Mouse (Mus musculus): ENCODE data around the gene Zkscan2. TPM values are rescaled to one million over a fixed set of nuclear protein-coding genes. Genes with fewer than 3 reads are reported as not detected.

Zkscan2 gene
- 5.3 and 5.4 TPM in 2 replicates for polyA plus RNA-seq (2016; fragmentation: Nextera tagmentation; extraction: Ambion mirVana)

DNA sequence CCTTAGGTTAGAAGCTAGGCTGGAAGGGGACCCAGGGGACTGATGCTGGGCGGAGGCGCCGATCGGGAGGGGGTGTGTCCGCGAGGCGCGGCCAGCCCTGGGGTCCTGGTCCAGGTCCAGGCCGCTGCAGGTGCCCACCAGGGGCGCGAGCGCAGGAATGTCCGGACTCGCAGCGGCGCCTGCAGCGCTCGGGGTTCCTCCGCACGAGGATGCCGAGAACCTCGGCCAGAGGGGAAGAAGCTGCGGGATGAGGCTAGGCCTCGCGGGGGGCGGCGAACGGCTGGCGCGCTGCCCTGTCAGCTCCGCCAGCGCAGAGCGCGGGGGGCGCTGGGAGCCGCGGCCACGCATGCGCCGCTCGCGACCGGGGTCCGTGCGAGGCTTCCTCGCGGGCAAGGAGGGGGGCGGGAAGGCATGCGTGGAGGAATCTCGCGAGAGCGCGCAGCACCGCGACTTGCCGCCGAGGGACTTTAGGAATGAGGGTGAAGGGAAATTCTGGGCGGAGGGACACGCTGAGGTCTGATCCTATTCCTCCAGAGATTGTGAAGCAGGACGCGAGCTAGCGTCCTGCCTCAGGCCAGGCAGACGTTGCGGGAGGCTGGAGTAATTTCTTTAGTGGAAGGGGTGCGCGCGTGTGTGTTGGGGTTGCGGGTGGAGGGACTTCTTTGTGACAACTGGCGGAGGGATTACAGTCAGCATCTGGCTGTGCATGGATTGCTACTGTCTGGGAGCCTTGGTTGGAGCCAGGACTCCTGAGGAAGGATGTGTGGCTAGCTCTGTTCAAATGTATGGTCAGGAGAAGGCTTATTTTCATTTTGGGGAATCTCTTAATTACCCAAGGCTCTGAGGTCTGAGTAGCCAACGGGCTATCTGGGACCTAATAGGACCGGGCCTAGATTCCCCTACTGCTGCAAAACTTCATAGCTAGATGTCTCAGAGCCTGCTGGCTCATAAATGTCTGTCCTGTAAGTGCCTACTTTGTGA, at the start of gene Zkscan2:
TSS of gene Zkscan2 (minus strand) at position 211 of the 981 bp plus-strand sequence.
- peak; percentile 88 for DNase-seq (ENCODE audit: low spot score)
- Histone ChIP-seq H3K36me3 (peaks cover 19% of the 10 kb centered on the region), H3K4me1 (replicated peaks) (peaks cover 27% of the 10 kb centered on the region), H3K4me3 (peak within 1 kb of the TSS; percentile 75), H3K9me3 (no peaks in the 10 kb centered on the region), H3K27me3 (ENCODE audit: insufficient read depth, poor library complexity, severe bottlenecking) (no peaks in the 10 kb centered on the region), H3K27ac (peak within 1 kb of the TSS; percentile 94)
- WGBS, result 2% methylated on average over 71 of the region's 71 CpGs

DNA sequence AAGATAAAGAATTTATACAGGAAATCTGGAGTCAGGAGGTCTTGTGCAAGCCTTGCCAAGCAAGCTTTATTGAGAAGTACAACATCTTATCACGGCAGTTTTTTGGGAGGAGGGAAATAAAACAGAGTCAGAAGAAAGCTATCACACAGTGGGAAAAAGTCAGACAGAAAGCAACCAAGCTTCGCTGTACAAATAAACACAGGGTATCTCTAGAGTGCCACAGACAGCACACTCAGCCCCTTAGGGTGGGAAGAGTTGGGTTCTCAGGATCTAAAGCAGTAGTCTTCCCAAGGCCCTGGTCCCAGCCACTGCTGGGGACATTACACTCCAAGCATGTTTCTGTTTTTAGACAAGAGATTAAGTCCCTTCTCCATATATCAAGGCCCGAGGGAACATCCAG, 28.9 kb upstream of the Zkscan2 start:
- no peaks in the 10 kb centered on the region for H3K36me3 ChIP-seq
- no peak overlapping the region for H3K27ac ChIP-seq
- no peak for DNase-seq (ENCODE audit: low spot score)
- peaks cover 8% of the 10 kb centered on the region for H3K4me1 ChIP-seq (replicated peaks)
- H3K9me3 ChIP-seq, result no peaks in the 10 kb centered on the region
- no peak overlapping the region for H3K4me3 ChIP-seq
- WGBS, result 80% methylated on average over 3 of the region's 3 CpGs
- no peaks in the 10 kb centered on the region for H3K27me3 ChIP-seq (ENCODE audit: insufficient read depth, poor library complexity, severe bottlenecking)

DNA sequence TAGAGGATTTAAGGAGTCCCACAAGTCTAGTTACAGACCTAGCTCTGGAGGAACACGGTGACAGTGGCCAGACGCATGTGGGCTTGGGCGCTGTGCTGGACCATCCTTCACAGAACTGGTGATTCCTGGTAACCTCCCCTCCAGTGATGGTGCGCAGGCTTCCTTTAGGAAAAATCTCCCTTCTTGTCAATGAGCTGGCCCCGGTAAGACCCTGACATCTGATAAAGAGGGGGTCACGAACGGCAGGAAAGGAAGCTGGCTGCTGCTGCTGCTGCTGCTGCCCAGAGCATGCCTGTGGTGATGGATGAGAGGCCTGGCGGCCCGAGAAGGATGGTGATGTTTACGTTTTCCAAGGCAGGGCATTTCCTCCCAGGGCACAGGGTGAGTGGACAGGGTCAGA, 25.5 kb upstream of the Zkscan2 start:
- 61% methylated on average over 10 of the region's 10 CpGs for WGBS
- Histone ChIP-seq H3K27ac (no peak overlapping the region), H3K4me1 (replicated peaks) (peaks cover 8% of the 10 kb centered on the region), H3K27me3 (ENCODE audit: insufficient read depth, poor library complexity, severe bottlenecking) (no peaks in the 10 kb centered on the region), H3K4me3 (no peak overlapping the region), H3K36me3 (no peaks in the 10 kb centered on the region), H3K9me3 (no peaks in the 10 kb centered on the region)
- DNase-seq (ENCODE audit: low spot score), result no peak

- Histone ChIP-seq H3K4me1 (replicated peaks) (peaks cover 8% of the 10 kb centered on the region), H3K27ac (no peak overlapping the region), H3K27me3 (ENCODE audit: insufficient read depth, poor library complexity, severe bottlenecking) (no peaks in the 10 kb centered on the region), H3K4me3 (no peak overlapping the region), H3K9me3 (no peaks in the 10 kb centered on the region), H3K36me3 (no peaks in the 10 kb centered on the region)
- DNase-seq (ENCODE audit: low spot score), result peak; percentile 79
- WGBS, result 28% methylated on average over 8 of the region's 8 CpGs
Measured at GRCm38 (mm10) chr7:123524218-123524861, 24.1 kb upstream of the Zkscan2 start.

- 84% methylated on average over 7 of the region's 7 CpGs for WGBS
- Histone ChIP-seq H3K27ac (no peak overlapping the region), H3K4me3 (no peak overlapping the region), H3K27me3 (ENCODE audit: insufficient read depth, poor library complexity, severe bottlenecking) (no peaks in the 10 kb centered on the region), H3K9me3 (peaks cover 27% of the 10 kb centered on the region), H3K36me3 (0 out of 2 replicates have a peak, but pooled peaks cover 3% of the 10 kb centered on the region), H3K4me1 (replicated peaks) (no peaks in the 10 kb centered on the region)
- no peak for DNase-seq (ENCODE audit: low spot score)
Measured at GRCm38 (mm10) chr7:123507946-123508345, 7.7 kb upstream of the Zkscan2 start.

GRCm38 (mm10) chr7:123503358-123503757, 3.1 kb upstream of the Zkscan2 start:
- Histone ChIP-seq H3K9me3 (peaks cover 26% of the 10 kb centered on the region), H3K36me3 (0 out of 2 replicates have a peak, but pooled peaks cover 2% of the 10 kb centered on the region), H3K27ac (no peak overlapping the region), H3K4me1 (replicated peaks) (peaks cover 27% of the 10 kb centered on the region), H3K4me3 (no peak overlapping the region), H3K27me3 (ENCODE audit: insufficient read depth, poor library complexity, severe bottlenecking) (no peaks in the 10 kb centered on the region)
- WGBS, result 39% methylated on average over 1 of the region's 1 CpGs
- DNase-seq (ENCODE audit: low spot score), result peak; percentile 34

GRCm38 (mm10) chr7:123499481-123500238, 589 bp downstream of the Zkscan2 start:
- Histone ChIP-seq H3K36me3 (peaks cover 28% of the 10 kb centered on the region), H3K4me1 (replicated peaks) (peaks cover 27% of the 10 kb centered on the region), H3K4me3 (peak overlapping the region; percentile 75), H3K27ac (peak overlapping the region; percentile 94), H3K9me3 (no peaks in the 10 kb centered on the region), H3K27me3 (ENCODE audit: insufficient read depth, poor library complexity, severe bottlenecking) (no peaks in the 10 kb centered on the region)
- WGBS, result 47% methylated on average over 19 of the region's 19 CpGs
- peak; percentile 17 for DNase-seq (ENCODE audit: low spot score)

- Histone ChIP-seq H3K4me1 (replicated peaks) (no peaks in the 10 kb centered on the region), H3K27ac (no peak overlapping the region), H3K4me3 (no peak overlapping the region), H3K9me3 (no peaks in the 10 kb centered on the region), H3K36me3 (peaks cover 31% of the 10 kb centered on the region), H3K27me3 (ENCODE audit: insufficient read depth, poor library complexity, severe bottlenecking) (no peaks in the 10 kb centered on the region)
- no peak for DNase-seq (ENCODE audit: low spot score)
- WGBS, result 90% methylated on average over 5 of the region's 5 CpGs
Measured at GRCm38 (mm10) chr7:123487703-123488102, 12.5 kb downstream of the Zkscan2 start.

DNA sequence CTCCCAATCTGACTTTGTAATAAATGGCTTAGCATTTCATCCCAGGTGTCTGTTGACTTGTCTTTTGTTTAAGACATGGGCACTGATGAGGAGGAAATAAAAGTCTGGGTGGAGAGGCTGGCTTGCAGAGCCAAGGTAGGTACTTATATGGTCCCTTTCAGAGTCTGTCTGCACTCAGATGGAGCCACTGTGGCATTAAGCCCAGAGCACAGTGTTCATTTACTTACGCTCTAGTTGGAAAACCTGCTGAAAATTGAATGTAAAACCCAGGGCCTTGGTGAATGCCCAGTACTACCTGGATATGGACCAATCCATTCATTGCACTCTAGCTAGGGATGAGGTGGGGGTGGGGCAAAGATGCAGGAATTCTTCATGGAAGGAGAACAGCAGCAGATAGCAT, 32.3 kb downstream of the Zkscan2 start:
- Histone ChIP-seq H3K4me3 (no peak overlapping the region), H3K27ac (no peak overlapping the region), H3K36me3 (no peaks in the 10 kb centered on the region), H3K4me1 (replicated peaks) (no peaks in the 10 kb centered on the region), H3K9me3 (0 out of 2 replicates have a peak, but pooled peaks cover 6% of the 10 kb centered on the region), H3K27me3 (ENCODE audit: insufficient read depth, poor library complexity, severe bottlenecking) (no peaks in the 10 kb centered on the region)
- WGBS, result 93% methylated on average over 1 of the region's 1 CpGs
- DNase-seq (ENCODE audit: low spot score), result no peak

DNA sequence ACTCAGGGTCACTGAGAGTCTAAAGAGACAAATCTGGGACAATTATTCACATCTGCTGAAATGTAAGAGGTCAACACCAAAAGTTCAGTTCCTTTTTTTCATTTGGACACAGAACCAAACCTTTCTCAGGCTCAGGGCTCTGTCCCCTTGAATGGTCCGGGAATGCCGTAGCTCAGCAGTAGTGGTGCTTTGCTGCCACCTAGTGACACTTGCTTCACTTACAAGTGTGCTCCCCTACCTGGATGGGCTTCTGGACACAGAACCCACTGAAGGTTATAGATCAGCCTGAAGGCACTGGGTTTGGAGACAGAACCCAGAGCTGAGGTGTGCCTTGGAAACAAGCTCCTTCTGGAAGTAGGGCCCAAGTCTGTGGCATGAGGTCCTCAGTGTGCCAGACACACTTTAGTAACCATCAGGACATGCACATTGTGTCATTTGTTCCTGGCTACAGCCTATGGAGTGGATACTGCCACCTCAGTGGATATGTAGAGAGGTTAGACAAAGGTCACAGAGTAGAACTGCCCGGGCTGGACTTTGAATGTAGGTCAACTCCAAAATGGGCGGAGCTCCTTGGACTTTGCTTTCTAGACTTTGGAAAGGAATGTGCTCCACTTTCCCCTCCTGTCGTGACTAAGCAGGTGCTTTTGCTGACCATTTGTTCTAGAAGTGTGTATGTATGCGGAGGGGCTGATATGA, 34.4 kb downstream of the Zkscan2 start:
- no peak overlapping the region for H3K4me3 ChIP-seq
- H3K27ac ChIP-seq, result no peak overlapping the region
- H3K36me3 ChIP-seq, result no peaks in the 10 kb centered on the region
- H3K4me1 ChIP-seq (replicated peaks), result no peaks in the 10 kb centered on the region
- H3K27me3 ChIP-seq (ENCODE audit: insufficient read depth, poor library complexity, severe bottlenecking), result no peaks in the 10 kb centered on the region
- peak; percentile 76 for DNase-seq (ENCODE audit: low spot score)
- 40% methylated on average over 6 of the region's 6 CpGs for WGBS
- no peaks in the 10 kb centered on the region for H3K9me3 ChIP-seq

GRCm38 (mm10) chr7:123463569-123463968, 36.7 kb downstream of the Zkscan2 start:
- Histone ChIP-seq H3K27ac (no peak overlapping the region), H3K4me1 (replicated peaks) (no peaks in the 10 kb centered on the region), H3K36me3 (no peaks in the 10 kb centered on the region), H3K9me3 (no peaks in the 10 kb centered on the region), H3K4me3 (no peak overlapping the region), H3K27me3 (ENCODE audit: insufficient read depth, poor library complexity, severe bottlenecking) (no peaks in the 10 kb centered on the region)
- no peak for DNase-seq (ENCODE audit: low spot score)
- WGBS, result 83% methylated on average over 4 of the region's 4 CpGs

GRCm38 (mm10) chr7:123462070-123462501, 38.2 kb downstream of the Zkscan2 start, which contains the start of gene Aqp8:
Gene Aqp8, plus strand, starts transcription at chr7:123462291.
- H3K4me1 ChIP-seq (replicated peaks), result no peaks in the 10 kb centered on the region
- no peaks in the 10 kb centered on the region for H3K36me3 ChIP-seq
- H3K27me3 ChIP-seq (ENCODE audit: insufficient read depth, poor library complexity, severe bottlenecking), result no peaks in the 10 kb centered on the region
- no peaks in the 10 kb centered on the region for H3K9me3 ChIP-seq
- no peak within 1 kb of the TSS for H3K4me3 ChIP-seq
- no peak within 1 kb of the TSS for H3K27ac ChIP-seq
- WGBS, result 85% methylated on average over 9 of the region's 9 CpGs
- no peak for DNase-seq (ENCODE audit: low spot score)

Data from hindbrain, embryonic 10.5 days (tissue).